Mouse (Mus musculus): ENCODE results near the gene Gzmg. TPM values are rescaled to one million over a fixed set of nuclear protein-coding genes. Genes with fewer than 3 reads are reported as not detected.
"Not testable (repeated sequence)": the region's sequence is repeated elsewhere in the genome, so short reads cannot be mapped to it uniquely, and the experiment has no call there.

Gene Gzmg
- not detected in 2 replicates for polyA plus RNA-seq (2011; ENCODE audit: insufficient read depth, insufficient read length, low read depth, missing spikeins)

DNA sequence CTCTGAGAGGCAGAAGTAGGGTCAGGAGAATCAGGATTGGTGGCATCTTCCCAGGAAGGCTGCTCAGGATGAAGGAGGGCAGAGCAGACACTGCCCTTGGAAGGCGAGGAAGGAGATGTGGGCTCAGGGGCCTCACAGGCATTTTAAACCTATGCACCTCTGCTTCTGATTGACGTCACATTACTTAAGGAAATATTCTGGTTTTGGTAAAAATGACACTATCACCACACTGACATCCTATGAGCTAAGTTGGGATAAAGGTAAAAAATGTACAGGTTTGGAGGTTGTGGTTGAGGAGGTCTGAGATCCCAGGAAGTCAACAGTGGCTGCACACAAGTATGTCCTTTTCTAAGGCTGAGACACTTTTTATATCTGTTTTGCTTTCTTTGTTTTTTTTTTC is at the start of gene Gzmg:
Gzmg (minus strand) TSS at position 101 of the 400 bp plus-strand sequence.
- not testable (repeated sequence) for H3K27ac ChIP-seq (ENCODE audit: insufficient read depth, low read length); H3K4me1 ChIP-seq (ENCODE audit: control insufficient read depth, insufficient read depth, low read length); H3K9ac ChIP-seq (ENCODE audit: low read depth, poor library complexity, severe bottlenecking); H3K36me3 ChIP-seq (ENCODE audit: control insufficient read depth, insufficient read depth, low read length, poor library complexity, severe bottlenecking); H3K27me3 ChIP-seq (ENCODE audit: control insufficient read depth, insufficient read depth, low read length, poor library complexity, severe bottlenecking); H3K9me3 ChIP-seq (replicated peaks; ENCODE audit: control insufficient read depth, insufficient read depth, low read length, poor library complexity, severe bottlenecking); H3K4me3 ChIP-seq (ENCODE audit: low read depth, low read length)

DNA sequence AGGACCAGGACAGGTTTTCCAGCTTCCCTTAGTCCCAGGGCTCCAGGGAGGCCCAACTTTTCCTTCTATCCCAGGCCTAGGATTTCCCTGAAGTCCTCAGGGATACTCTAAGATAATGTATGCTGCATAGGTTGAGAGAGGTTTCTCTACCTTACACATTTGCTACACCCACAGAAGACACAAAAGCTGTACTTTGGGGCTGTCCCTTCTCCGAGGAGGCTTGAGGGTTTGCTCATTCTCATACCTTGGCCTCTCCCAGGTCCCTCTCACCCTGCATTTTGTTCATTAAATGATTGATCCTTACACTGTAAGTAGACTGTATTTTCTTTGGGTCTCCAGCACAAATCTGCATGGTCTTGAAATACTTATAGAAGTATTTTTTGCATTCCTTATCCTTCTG is 46.2 kb upstream of the Gzmg start:
- Histone ChIP-seq H3K27ac (ENCODE audit: insufficient read depth, low read length) (no peak overlapping the region), H3K36me3 (ENCODE audit: control insufficient read depth, insufficient read depth, low read length, poor library complexity, severe bottlenecking) (no peaks in the 10 kb centered on the region), H3K9me3 (replicated peaks; ENCODE audit: control insufficient read depth, insufficient read depth, low read length, poor library complexity, severe bottlenecking) (no peaks in the 10 kb centered on the region), H3K27me3 (ENCODE audit: control insufficient read depth, insufficient read depth, low read length, poor library complexity, severe bottlenecking) (no peaks in the 10 kb centered on the region), H3K9ac (ENCODE audit: low read depth, poor library complexity, severe bottlenecking) (no peak overlapping the region), H3K4me1 (ENCODE audit: control insufficient read depth, insufficient read depth, low read length) (no peaks in the 10 kb centered on the region), H3K4me3 (ENCODE audit: low read depth, low read length) (no peak overlapping the region)
- TF ChIP-seq POLR2A (IDR thresholded peaks at IDR 0.05; ENCODE audit: insufficient read depth, low read length) (no peak), EP300 (IDR thresholded peaks at IDR 0.05; ENCODE audit: insufficient read depth, low read depth, low read length) (no peak), CTCF (IDR thresholded peaks at IDR 0.05; ENCODE audit: low read depth, low read length) (no peak)

DNA sequence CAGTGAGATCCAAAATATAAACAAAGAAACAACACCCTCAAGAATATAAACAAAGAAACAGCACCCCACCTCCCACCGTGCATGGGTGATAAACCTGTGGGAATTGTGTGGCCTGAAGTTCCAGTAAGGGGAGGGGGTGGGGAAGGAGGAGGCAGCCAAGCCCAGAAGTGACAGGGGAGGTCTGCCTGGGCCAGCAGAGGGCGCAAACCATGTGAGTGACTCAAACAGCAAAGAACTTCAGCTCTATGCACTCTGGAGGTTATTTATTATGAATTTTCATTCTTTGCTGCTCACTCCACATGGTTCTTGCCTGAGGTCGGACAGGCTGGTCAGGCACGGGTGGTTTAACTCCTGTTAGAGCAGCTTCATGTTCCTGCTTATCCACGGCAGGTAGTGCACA is 45.6 kb upstream of the Gzmg start:
- TF ChIP-seq CTCF (IDR thresholded peaks at IDR 0.05; ENCODE audit: low read depth, low read length), result peak; percentile 77

DNA sequence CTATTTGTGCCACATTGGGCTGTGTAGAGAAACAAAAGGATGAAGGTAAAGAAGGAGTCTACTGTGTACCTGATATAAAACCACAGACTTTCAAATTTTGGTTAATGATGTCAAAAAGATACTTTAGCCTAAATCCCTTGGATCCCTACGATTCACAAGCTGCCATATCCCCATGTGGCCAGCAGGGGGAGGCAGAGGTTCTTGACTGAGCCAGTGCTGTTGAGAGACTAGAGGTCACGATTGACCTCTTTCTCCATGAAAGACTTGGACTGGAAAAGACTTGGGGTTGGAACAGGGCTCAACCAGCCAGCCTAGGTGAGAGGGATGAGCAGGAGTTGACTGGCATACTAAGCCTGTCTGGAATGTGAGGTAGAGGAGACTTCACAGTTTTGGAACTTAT is 44.6 kb upstream of the Gzmg start:
- Histone ChIP-seq H3K27ac (ENCODE audit: insufficient read depth, low read length) (no peak overlapping the region), H3K4me1 (ENCODE audit: control insufficient read depth, insufficient read depth, low read length) (no peaks in the 10 kb centered on the region), H3K27me3 (ENCODE audit: control insufficient read depth, insufficient read depth, low read length, poor library complexity, severe bottlenecking) (no peaks in the 10 kb centered on the region), H3K4me3 (ENCODE audit: low read depth, low read length) (no peak overlapping the region), H3K9me3 (replicated peaks; ENCODE audit: control insufficient read depth, insufficient read depth, low read length, poor library complexity, severe bottlenecking) (no peaks in the 10 kb centered on the region), H3K9ac (ENCODE audit: low read depth, poor library complexity, severe bottlenecking) (no peak overlapping the region), H3K36me3 (ENCODE audit: control insufficient read depth, insufficient read depth, low read length, poor library complexity, severe bottlenecking) (no peaks in the 10 kb centered on the region)
- peak; percentile 92 for TF ChIP-seq CTCF (IDR thresholded peaks at IDR 0.05; ENCODE audit: low read depth, low read length)
- no peak for TF ChIP-seq EP300 (IDR thresholded peaks at IDR 0.05; ENCODE audit: insufficient read depth, low read depth, low read length)

More for the DNA sequence above, 45.6 kb upstream of the Gzmg start:
- not testable (repeated sequence) for H3K27me3 ChIP-seq (ENCODE audit: control insufficient read depth, insufficient read depth, low read length, poor library complexity, severe bottlenecking); H3K36me3 ChIP-seq (ENCODE audit: control insufficient read depth, insufficient read depth, low read length, poor library complexity, severe bottlenecking); H3K9me3 ChIP-seq (replicated peaks; ENCODE audit: control insufficient read depth, insufficient read depth, low read length, poor library complexity, severe bottlenecking); H3K27ac ChIP-seq (ENCODE audit: insufficient read depth, low read length); H3K4me3 ChIP-seq (ENCODE audit: low read depth, low read length); H3K9ac ChIP-seq (ENCODE audit: low read depth, poor library complexity, severe bottlenecking); H3K4me1 ChIP-seq (ENCODE audit: control insufficient read depth, insufficient read depth, low read length)

DNA sequence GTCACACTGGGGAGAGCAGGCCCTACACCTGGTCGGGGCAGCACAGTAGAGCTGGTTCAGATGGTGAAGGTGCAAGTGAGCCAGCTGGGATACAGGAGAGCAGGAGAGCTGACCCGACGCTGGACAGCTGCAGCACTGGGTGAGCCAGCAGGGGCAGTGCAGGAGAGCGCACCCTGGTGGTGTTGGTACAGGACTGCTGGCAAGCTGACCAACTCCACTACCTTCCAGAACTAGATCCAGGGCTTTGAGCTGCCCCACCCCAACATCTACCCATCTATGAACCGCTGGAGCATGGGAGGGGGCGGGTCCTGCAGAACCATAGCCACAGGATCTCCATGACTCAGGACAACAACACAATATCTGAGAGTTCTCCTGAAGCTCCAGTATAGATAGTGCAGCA is 27.6 kb upstream of the Gzmg start:
- Histone ChIP-seq H3K9me3 (replicated peaks; ENCODE audit: control insufficient read depth, insufficient read depth, low read length, poor library complexity, severe bottlenecking) (no peaks in the 10 kb centered on the region), H3K36me3 (ENCODE audit: control insufficient read depth, insufficient read depth, low read length, poor library complexity, severe bottlenecking) (no peaks in the 10 kb centered on the region), H3K27ac (ENCODE audit: insufficient read depth, low read length) (no peak overlapping the region), H3K4me1 (ENCODE audit: control insufficient read depth, insufficient read depth, low read length) (no peaks in the 10 kb centered on the region), H3K9ac (ENCODE audit: low read depth, poor library complexity, severe bottlenecking) (no peak overlapping the region), H3K27me3 (ENCODE audit: control insufficient read depth, insufficient read depth, low read length, poor library complexity, severe bottlenecking) (no peaks in the 10 kb centered on the region), H3K4me3 (ENCODE audit: low read depth, low read length) (no peak overlapping the region)
- TF ChIP-seq POLR2A (IDR thresholded peaks at IDR 0.05; ENCODE audit: insufficient read depth, low read length) (no peak), CTCF (IDR thresholded peaks at IDR 0.05; ENCODE audit: low read depth, low read length) (peak; percentile 81)

DNA sequence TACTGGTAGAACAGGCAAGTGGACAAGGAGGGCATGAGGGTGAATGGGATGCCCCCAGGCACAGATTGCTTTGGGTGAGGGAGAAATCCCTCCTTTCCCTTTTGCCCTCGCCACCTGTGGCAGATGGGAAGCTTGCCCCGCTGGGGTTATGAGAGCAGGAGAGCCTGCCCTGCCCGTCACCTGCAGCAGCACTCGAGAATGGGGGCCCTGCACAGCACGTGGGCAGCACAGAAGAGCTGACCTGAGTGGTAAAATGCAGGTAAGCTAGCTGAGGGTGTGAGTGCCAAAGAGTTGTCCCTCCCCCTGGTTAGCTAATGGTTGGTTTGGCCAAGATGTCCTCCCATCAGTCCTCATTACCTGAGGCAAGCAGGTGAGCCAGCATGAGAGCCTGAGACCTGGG is 27.1 kb upstream of the Gzmg start:
- H3K4me1 ChIP-seq (ENCODE audit: control insufficient read depth, insufficient read depth, low read length), result no peaks in the 10 kb centered on the region
- H3K9me3 ChIP-seq (replicated peaks; ENCODE audit: control insufficient read depth, insufficient read depth, low read length, poor library complexity, severe bottlenecking), result no peaks in the 10 kb centered on the region
- H3K9ac ChIP-seq (ENCODE audit: low read depth, poor library complexity, severe bottlenecking), result no peak overlapping the region
- no peak overlapping the region for H3K27ac ChIP-seq (ENCODE audit: insufficient read depth, low read length)
- H3K27me3 ChIP-seq (ENCODE audit: control insufficient read depth, insufficient read depth, low read length, poor library complexity, severe bottlenecking), result no peaks in the 10 kb centered on the region
- H3K4me3 ChIP-seq (ENCODE audit: low read depth, low read length), result no peak overlapping the region
- no peak for TF ChIP-seq CTCF (IDR thresholded peaks at IDR 0.05; ENCODE audit: low read depth, low read length)
- TF ChIP-seq POLR2A (IDR thresholded peaks at IDR 0.05; ENCODE audit: insufficient read depth, low read length), result no peak
- no peak for TF ChIP-seq EP300 (IDR thresholded peaks at IDR 0.05; ENCODE audit: insufficient read depth, low read depth, low read length)
- H3K36me3 ChIP-seq (ENCODE audit: control insufficient read depth, insufficient read depth, low read length, poor library complexity, severe bottlenecking), result no peaks in the 10 kb centered on the region

DNA sequence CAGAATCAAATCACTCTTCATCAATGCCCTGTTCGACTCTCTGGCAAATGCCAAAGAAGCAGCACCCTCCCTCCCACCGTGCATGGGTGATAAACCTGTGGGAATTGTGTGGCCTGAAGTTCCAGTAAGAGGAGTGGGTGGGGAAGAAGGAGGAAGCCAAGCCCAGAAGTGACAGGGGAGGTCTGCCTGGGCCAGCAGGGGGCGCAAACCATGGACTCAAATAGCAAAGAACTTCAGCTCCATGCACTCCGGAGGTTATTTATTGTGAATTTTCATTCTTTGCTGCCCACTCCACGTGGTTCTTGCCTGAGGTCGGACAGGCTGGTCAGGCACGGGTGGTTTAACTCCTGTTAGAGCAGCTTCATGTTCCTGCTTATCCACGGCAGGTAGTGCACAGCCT is 18.3 kb upstream of the Gzmg start:
- not testable (repeated sequence) for H3K4me1 ChIP-seq (ENCODE audit: control insufficient read depth, insufficient read depth, low read length); H3K9me3 ChIP-seq (replicated peaks; ENCODE audit: control insufficient read depth, insufficient read depth, low read length, poor library complexity, severe bottlenecking); H3K27ac ChIP-seq (ENCODE audit: insufficient read depth, low read length); H3K4me3 ChIP-seq (ENCODE audit: low read depth, low read length); H3K36me3 ChIP-seq (ENCODE audit: control insufficient read depth, insufficient read depth, low read length, poor library complexity, severe bottlenecking); H3K27me3 ChIP-seq (ENCODE audit: control insufficient read depth, insufficient read depth, low read length, poor library complexity, severe bottlenecking); H3K9ac ChIP-seq (ENCODE audit: low read depth, poor library complexity, severe bottlenecking)
- TF ChIP-seq CTCF (IDR thresholded peaks at IDR 0.05; ENCODE audit: low read depth, low read length), result peak; percentile 78

Measured in ES-Bruce4 (cell line).